Mouse (Mus musculus): ENCODE data around the gene Gm21969.

The Gm21969 gene

GRCm38 (mm10) chr4:139587370-139587769, 15.6 kb upstream of the Gm21969 start:
- DNase-seq, result peak; percentile 71

GRCm38 (mm10) chr4:139587773-139588172, 15.2 kb upstream of the Gm21969 start:
- no peak for DNase-seq

- DNase-seq, result no peak
Measured at GRCm38 (mm10) chr4:139589351-139590027, 13.5 kb upstream of the Gm21969 start.

- DNase-seq, result no peak
Measured at GRCm38 (mm10) chr4:139590446-139590845, 12.5 kb upstream of the Gm21969 start.

- no peak for DNase-seq
Measured at GRCm38 (mm10) chr4:139592895-139593294, 10.1 kb upstream of the Gm21969 start.

- DNase-seq, result no peak
Measured at GRCm38 (mm10) chr4:139593383-139593782, 9.6 kb upstream of the Gm21969 start.

- no peak for DNase-seq
Measured at GRCm38 (mm10) chr4:139594062-139594461, 8.9 kb upstream of the Gm21969 start.

GRCm38 (mm10) chr4:139596715-139597114, 6.3 kb upstream of the Gm21969 start:
- no peak for DNase-seq

- no peak for DNase-seq
Measured at GRCm38 (mm10) chr4:139597286-139598284, 5.4 kb upstream of the Gm21969 start.

- no peak for DNase-seq
Measured at GRCm38 (mm10) chr4:139598356-139598755, 4.6 kb upstream of the Gm21969 start.

- peak; percentile 96 for DNase-seq
Measured at GRCm38 (mm10) chr4:139598950-139599518, 4.0 kb upstream of the Gm21969 start.

- DNase-seq, result no peak
Measured at GRCm38 (mm10) chr4:139601519-139602356, 1.2 kb upstream of the Gm21969 start.

- no peak for DNase-seq
Measured at GRCm38 (mm10) chr4:139605216-139605615, 2.2 kb downstream of the Gm21969 start.

- no peak for DNase-seq
Measured at GRCm38 (mm10) chr4:139606732-139607131, 3.7 kb downstream of the Gm21969 start.

GRCm38 (mm10) chr4:139608975-139609374, 6.0 kb downstream of the Gm21969 start:
- no peak for DNase-seq

GRCm38 (mm10) chr4:139610954-139611353, 8.0 kb downstream of the Gm21969 start:
- DNase-seq, result no peak

- peak; percentile 86 for DNase-seq
Measured at GRCm38 (mm10) chr4:139611542-139611953, 8.6 kb downstream of the Gm21969 start.

GRCm38 (mm10) chr4:139614524-139615260, 11.7 kb downstream of the Gm21969 start:
- DNase-seq, result no peak

GRCm38 (mm10) chr4:139616276-139617000, 13.5 kb downstream of the Gm21969 start:
- peak; percentile 87 for DNase-seq

- no peak for DNase-seq
Measured at GRCm38 (mm10) chr4:139617001-139617364, 14.0 kb downstream of the Gm21969 start.

GRCm38 (mm10) chr4:139619765-139620164, 16.8 kb downstream of the Gm21969 start:
- DNase-seq, result no peak

Data from lung, postnatal 36 days (tissue).